ENCODE assay signal across 9 mouse cellular contexts in genomic region chr14:52140577-52141444, GRCm38 (mm10). TPM values are rescaled to one million over a fixed set of nuclear protein-coding genes. Genes with fewer than 3 reads are reported as not detected.
DNase-seq lines count a peak whose midpoint lies in the region; ATAC-seq and TF ChIP-seq lines count a peak whose summit lies in the region.
"Had no signal": no experiment of that assay in that cellular context is flagged by ENCODE, and none has a peak within 500 bp of the region (broad histone marks: within the 10 kb centered on the region; RNA-seq: fewer than 3 reads in every experiment).

No protein-coding gene starts in this region.

- H3K36me3 ChIP-seq in heart, embryonic 16.5 days (ENCODE audit: control insufficient read depth, insufficient read depth): no peaks in the 10 kb centered on the region
- no peaks in the 10 kb centered on the region for H3K36me3 ChIP-seq in ES-Bruce4 (ENCODE audit: control insufficient read depth, insufficient read depth, low read length, poor library complexity, severe bottlenecking)
- H3K36me3 ChIP-seq in limb, embryonic 11.5 days (ENCODE audit: control insufficient read depth, insufficient read depth, low read length): no peaks in the 10 kb centered on the region
- H3K36me3 ChIP-seq in small intestine, adult 2 months (ENCODE audit: control insufficient read depth, insufficient read depth, low read length): no peaks in the 10 kb centered on the region
- no peaks in the 10 kb centered on the region for H3K36me3 ChIP-seq in midbrain, postnatal 0 days (ENCODE audit: insufficient read depth, low read length)

- TF ChIP-seq POLR2A in ES-Bruce4 (IDR thresholded peaks at IDR 0.05; ENCODE audit: insufficient read depth, low read length): no peak
- no peak for TF ChIP-seq POLR2A in small intestine, adult 2 months (IDR thresholded peaks at IDR 0.05; ENCODE audit: low read depth, low read length)

- no peak for DNase-seq in heart, adult 9 months (ENCODE audit: low spot score in 2 of 2)
- DNase-seq in limb, embryonic 11.5 days (ENCODE audit: low spot score): peak; percentile 38
- no peak for DNase-seq in cerebellum, adult 9-11 months
- no peak for DNase-seq in frontal cortex, postnatal 36 days (ENCODE audit: low spot score in 2 of 2)
- DNase-seq in midbrain, postnatal 0 days (ENCODE audit: low spot score): no peak
- DNase-seq: gastrocnemius, postnatal 10 days had no signal

- 32% methylated on average over 19 of the region's 19 CpGs for WGBS in heart, embryonic 16.5 days
- 33% methylated on average over 19 of the region's 19 CpGs for WGBS in limb, embryonic 11.5 days
- 38% methylated on average over 19 of the region's 19 CpGs for WGBS in small intestine, adult 2 months
- WGBS in midbrain, postnatal 0 days: 77% methylated on average over 19 of the region's 19 CpGs

- H3K4me1 ChIP-seq in heart, embryonic 16.5 days (ENCODE audit: control insufficient read depth, insufficient read depth, low read length): peaks cover 9% of the 10 kb centered on the region; the same call in 1 of the 2 replicates
- H3K4me1 ChIP-seq in ES-Bruce4 (ENCODE audit: control insufficient read depth, insufficient read depth, low read length): no peaks in the 10 kb centered on the region
- peaks cover 8% of the 10 kb centered on the region for H3K4me1 ChIP-seq in limb, embryonic 11.5 days (ENCODE audit: control insufficient read depth, insufficient read depth, low read length)
- H3K4me1 ChIP-seq in small intestine, adult 2 months (ENCODE audit: control insufficient read depth, insufficient read depth, insufficient read length, low read length): peaks cover 4% of the 10 kb centered on the region; the same call in 1 of the 2 replicates
- H3K4me1 ChIP-seq in midbrain, postnatal 0 days (ENCODE audit: insufficient read depth, low read length): no peaks in the 10 kb centered on the region

- peak overlapping the region; percentile 8 for H3K27ac ChIP-seq in heart, embryonic 16.5 days (ENCODE audit: low read length)
- 0 out of 2 replicates have a peak overlapping the region, but pooled peaks have one; percentile 8 for H3K27ac ChIP-seq in ES-Bruce4 (ENCODE audit: insufficient read depth, low read length)
- no peak overlapping the region for H3K27ac ChIP-seq in limb, embryonic 11.5 days (replicated peaks; ENCODE audit: low read depth, low read length)
- H3K27ac ChIP-seq in small intestine, adult 2 months (ENCODE audit: insufficient read depth, low read depth, low read length): 0 out of 2 replicates have a peak overlapping the region, but pooled peaks have one; percentile 16
- H3K27ac ChIP-seq in midbrain, postnatal 0 days (ENCODE audit: low read depth, low read length): no peak overlapping the region

- TF ChIP-seq EP300 in ES-Bruce4 (IDR thresholded peaks at IDR 0.05; ENCODE audit: insufficient read depth, low read depth, low read length): no peak

- no peaks in the 10 kb centered on the region for H3K27me3 ChIP-seq in heart, embryonic 16.5 days (ENCODE audit: control insufficient read depth, insufficient read depth, low read length)
- no peaks in the 10 kb centered on the region for H3K27me3 ChIP-seq in ES-Bruce4 (ENCODE audit: control insufficient read depth, insufficient read depth, low read length, poor library complexity, severe bottlenecking)
- H3K27me3 ChIP-seq in limb, embryonic 11.5 days (ENCODE audit: control insufficient read depth, insufficient read depth, low read length): no peaks in the 10 kb centered on the region
- H3K27me3 ChIP-seq in small intestine, adult 2 months (ENCODE audit: control insufficient read depth, insufficient read depth, low read length): no peaks in the 10 kb centered on the region
- H3K27me3 ChIP-seq in midbrain, postnatal 0 days (ENCODE audit: insufficient read depth, low read length): no peaks in the 10 kb centered on the region

- no peaks in the 10 kb centered on the region for H3K9me3 ChIP-seq in heart, embryonic 16.5 days (replicated peaks; ENCODE audit: control insufficient read depth, low read length)
- H3K9me3 ChIP-seq in ES-Bruce4 (replicated peaks; ENCODE audit: control insufficient read depth, insufficient read depth, low read length, poor library complexity, severe bottlenecking): no peaks in the 10 kb centered on the region
- no peaks in the 10 kb centered on the region for H3K9me3 ChIP-seq in limb, embryonic 11.5 days (ENCODE audit: control insufficient read depth, low read length)
- H3K9me3 ChIP-seq in midbrain, postnatal 0 days (ENCODE audit: low read length): no peaks in the 10 kb centered on the region

- H3K9ac ChIP-seq in heart, embryonic 16.5 days (ENCODE audit: low read length): peak overlapping the region; percentile 58; the same call in 1 of the 2 replicates
- H3K9ac ChIP-seq in ES-Bruce4 (ENCODE audit: low read depth, poor library complexity, severe bottlenecking): peak overlapping the region; percentile 28
- H3K9ac ChIP-seq in limb, embryonic 11.5 days (ENCODE audit: low read length): peak overlapping the region; percentile 27; the same call in 1 of the 2 replicates
- no peak overlapping the region for H3K9ac ChIP-seq in midbrain, postnatal 0 days (replicated peaks; ENCODE audit: low read length, poor library complexity, severe bottlenecking)

- peak overlapping the region; percentile 62 for H3K4me2 ChIP-seq in heart, embryonic 16.5 days (ENCODE audit: low read depth, low read length)
- H3K4me2 ChIP-seq in limb, embryonic 11.5 days (ENCODE audit: low read depth, severe bottlenecking): peak overlapping the region; percentile 24; the same call in 1 of the 2 replicates
- no peak overlapping the region for H3K4me2 ChIP-seq in midbrain, postnatal 0 days (ENCODE audit: low read depth, low read length, poor library complexity, severe bottlenecking)

- peak; percentile 58; the same call in 1 of the 2 replicates for ATAC-seq in heart, embryonic 16.5 days (replicated peaks; ENCODE audit: extremely low read depth, insufficient read depth, low FRiP score)
- no peak for ATAC-seq in limb, embryonic 11.5 days (ENCODE audit: insufficient number of reproducible peaks, low FRiP score, low TSS enrichment, low read depth)
- no peak for ATAC-seq in midbrain, postnatal 0 days (ENCODE audit: low FRiP score)

- peak overlapping the region; percentile 45 for H3K4me3 ChIP-seq in heart, embryonic 16.5 days (ENCODE audit: low read length)
- peak overlapping the region; percentile 58 for H3K4me3 ChIP-seq in ES-Bruce4 (ENCODE audit: low read depth, low read length)
- no peak overlapping the region for H3K4me3 ChIP-seq in limb, embryonic 11.5 days (ENCODE audit: low read depth, low read length)
- peak overlapping the region; percentile 50 for H3K4me3 ChIP-seq in small intestine, adult 2 months (ENCODE audit: low read depth, low read length)
- H3K4me3 ChIP-seq in midbrain, postnatal 0 days (ENCODE audit: low read depth, low read length): no peak overlapping the region

- no peak for TF ChIP-seq CTCF in ES-Bruce4 (IDR thresholded peaks at IDR 0.05; ENCODE audit: low read depth, low read length)
- no peak for TF ChIP-seq CTCF in small intestine, adult 2 months (IDR thresholded peaks at IDR 0.05; ENCODE audit: extremely low read depth, insufficient read length, insufficient replicate concordance, low read depth, low read length)
- no peak for TF ChIP-seq CTCF in midbrain, postnatal 0 days (IDR thresholded peaks at IDR 0.05)

RNA-seq across cellular contexts. Expression of gene Rpgrip1, which starts 30.3 kb away (rescaled TPM):
- polyA plus RNA-seq in heart, embryonic 16.5 days (2015; fragmentation: Nextera tagmentation; extraction: Ambion mirVana): 24.7 and 29.5 TPM in 2 replicates
- polyA plus RNA-seq in ES-Bruce4 (2011; ENCODE audit: insufficient read depth, insufficient read length, low read depth, missing spikeins): 6.7 and 9.0 TPM in 2 replicates
- polyA plus RNA-seq in limb, embryonic 11.5 days (2014; fragmentation: Nextera tagmentation; extraction: Ambion mirVana): 119 and 124 TPM in 2 replicates
- 0.86 and 1.0 TPM in 2 replicates for polyA plus RNA-seq in small intestine, adult 2 months (2012; rRNA removed)
- total RNA-seq in midbrain, postnatal 0 days (2014; rRNA removed): 5.5 and 6.4 TPM in 2 replicates
- 55.9 and 59.8 TPM in 2 replicates for polyA plus RNA-seq in midbrain, postnatal 0 days (2015; fragmentation: Nextera tagmentation; extraction: Ambion mirVana)

RNA-seq across cellular contexts. Expression of gene Hnrnpc, which starts 37.0 kb away (rescaled TPM):
- 337 and 412 TPM in 2 replicates for polyA plus RNA-seq in heart, embryonic 16.5 days (2015; fragmentation: Nextera tagmentation; extraction: Ambion mirVana)
- polyA plus RNA-seq in ES-Bruce4 (2011; ENCODE audit: insufficient read depth, insufficient read length, low read depth, missing spikeins): 949 and 975 TPM in 2 replicates
- polyA plus RNA-seq in limb, embryonic 11.5 days (2014; fragmentation: Nextera tagmentation; extraction: Ambion mirVana): 989 and 1,009 TPM in 2 replicates
- 8.4 and 22.4 TPM in 2 replicates for polyA plus RNA-seq in small intestine, adult 2 months (2012; rRNA removed)
- 57.6 and 69.2 TPM in 2 replicates for total RNA-seq in midbrain, postnatal 0 days (2014; rRNA removed)
- 242 and 258 TPM in 2 replicates for polyA plus RNA-seq in midbrain, postnatal 0 days (2015; fragmentation: Nextera tagmentation; extraction: Ambion mirVana)

RNA-seq across cellular contexts. Expression of gene Supt16, which starts 56.4 kb away (rescaled TPM):
- 26.4 and 28.1 TPM in 2 replicates for polyA plus RNA-seq in heart, embryonic 16.5 days (2015; fragmentation: Nextera tagmentation; extraction: Ambion mirVana)
- polyA plus RNA-seq in ES-Bruce4 (2011; ENCODE audit: insufficient read depth, insufficient read length, low read depth, missing spikeins): 217 and 224 TPM in 2 replicates
- polyA plus RNA-seq in limb, embryonic 11.5 days (2014; fragmentation: Nextera tagmentation; extraction: Ambion mirVana): 82.9 and 90.9 TPM in 2 replicates
- 1.7 and 4.0 TPM in 2 replicates for polyA plus RNA-seq in small intestine, adult 2 months (2012; rRNA removed)
- 32.3 and 42.1 TPM in 2 replicates for total RNA-seq in midbrain, postnatal 0 days (2014; rRNA removed)
- 35.4 and 36.9 TPM in 2 replicates for polyA plus RNA-seq in midbrain, postnatal 0 days (2015; fragmentation: Nextera tagmentation; extraction: Ambion mirVana)

Comparison
In these comparisons a context has a peak if more than half of its experiments do, and no peak if none do; other contexts are left out.
1. H3K27ac ChIP-seq: peak in heart, embryonic 16.5 days (single experiment), ES-Bruce4 (single experiment) and small intestine, adult 2 months (single experiment); none in limb, embryonic 11.5 days (single experiment) and midbrain, postnatal 0 days (single experiment).
2. H3K4me3 ChIP-seq: peak in heart, embryonic 16.5 days (single experiment), ES-Bruce4 (single experiment) and small intestine, adult 2 months (single experiment); none in limb, embryonic 11.5 days (single experiment) and midbrain, postnatal 0 days (single experiment).
3. RNA of gene Hnrnpc, which starts 37.0 kb away (polyA plus RNA-seq): 989 to 1,009 TPM in limb, embryonic 11.5 days, 949 to 975 TPM in ES-Bruce4, 337 to 412 TPM in heart, embryonic 16.5 days and 242 to 258 TPM in midbrain, postnatal 0 days; 8.4 to 22.4 TPM in small intestine, adult 2 months; every median in the first group is over 10 times any median in the second.